Mouse (Mus musculus): Measurements from ENCODE around the gene Pou4f2.

Gene Pou4f2

DNA sequence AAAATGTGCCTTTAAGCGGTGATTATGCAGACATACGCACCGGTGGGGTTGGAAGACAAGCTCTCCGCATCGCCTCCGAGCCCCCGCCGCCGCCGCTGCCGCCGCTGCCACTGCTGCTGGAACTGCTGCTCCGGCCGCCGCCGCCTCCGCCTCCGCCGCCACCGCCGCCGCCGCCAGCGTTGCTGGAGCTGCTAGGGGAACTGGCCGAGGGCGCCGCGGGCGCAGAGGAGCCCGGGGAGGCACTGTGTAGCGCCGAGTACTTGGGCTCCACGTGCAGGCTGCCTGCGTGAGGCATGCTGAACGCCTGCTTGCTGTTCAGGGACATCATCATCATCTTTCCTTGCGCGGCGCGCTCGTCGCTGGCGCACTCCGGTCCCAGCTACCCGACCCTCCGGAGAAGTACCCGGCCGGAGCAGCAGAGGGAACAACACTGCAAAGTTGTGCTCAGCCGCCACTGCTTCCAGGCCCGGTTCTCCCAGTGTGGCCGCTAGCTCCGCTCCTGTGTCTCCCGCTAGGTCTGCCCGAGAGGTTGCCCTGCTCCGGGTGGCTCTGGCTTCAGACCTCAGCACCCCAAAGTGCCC lies at the start of gene Pou4f2:
Gene Pou4f2, minus strand, starts transcription at position 575 of the 581 bp plus-strand sequence.
- peak; percentile 65 for DNase-seq

GRCm38 (mm10) chr8:78477051-78477829 lies 40.8 kb upstream of the Pou4f2 start:
- peak; percentile 41 for DNase-seq

DNA sequence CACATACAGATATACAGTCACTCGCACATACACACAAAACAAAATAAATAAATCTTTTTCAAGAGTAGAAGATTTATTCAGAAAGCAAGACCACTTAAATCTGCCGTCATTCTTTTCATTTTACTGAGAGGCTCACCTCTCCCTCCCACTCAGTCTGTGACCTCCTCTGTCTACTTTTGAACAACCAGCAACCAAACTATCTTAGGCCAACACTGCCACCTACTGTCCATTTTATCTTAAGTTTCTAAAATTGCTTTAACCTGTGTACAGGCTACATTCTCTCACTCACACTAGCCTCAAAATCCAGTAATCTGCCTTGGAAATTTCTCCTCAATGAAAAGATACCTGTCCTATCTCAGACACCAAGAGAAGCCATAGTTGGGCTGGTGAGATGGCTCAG lies 31.4 kb upstream of the Pou4f2 start:
- DNase-seq: peak; percentile 13

DNA sequence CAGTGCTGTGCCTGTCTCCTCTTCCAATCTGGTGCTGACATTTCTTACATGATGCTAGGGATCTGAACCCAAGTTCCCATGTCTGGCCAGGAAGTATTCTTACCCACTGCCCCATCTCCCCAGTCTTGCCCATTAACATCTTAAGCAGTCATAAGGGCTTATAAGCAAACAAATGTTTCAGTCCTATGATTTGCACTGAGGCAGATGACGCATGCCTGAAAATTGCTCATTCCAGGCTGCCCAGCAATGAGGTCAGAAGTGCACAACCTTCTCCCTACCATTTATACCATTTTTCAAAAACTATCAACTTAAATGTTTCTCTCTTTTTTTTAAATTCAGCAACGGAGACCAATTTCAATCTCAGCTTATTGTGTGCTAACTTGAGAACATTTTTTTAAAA lies 27.5 kb upstream of the Pou4f2 start:
- DNase-seq: no peak

DNA sequence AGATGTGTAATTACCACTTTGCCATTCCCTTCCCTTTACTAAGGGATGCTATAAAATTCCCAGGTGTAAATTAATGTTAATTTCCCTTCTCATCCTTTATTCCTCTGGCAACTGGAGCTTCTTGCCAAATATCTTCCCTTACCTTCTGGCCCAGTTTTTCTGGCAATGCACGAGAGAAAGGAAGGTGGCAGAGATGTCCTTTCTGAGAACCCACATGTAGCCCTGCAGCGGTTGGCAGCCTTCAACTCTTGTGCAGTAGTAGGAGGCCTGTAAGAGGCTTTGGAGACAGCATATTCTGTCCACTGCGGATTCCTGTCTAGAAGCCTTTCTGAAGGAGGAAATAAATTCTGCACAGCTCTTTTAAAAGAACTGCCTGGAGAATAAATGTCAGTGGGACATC lies 20.0 kb upstream of the Pou4f2 start:
- DNase-seq: no peak

DNA sequence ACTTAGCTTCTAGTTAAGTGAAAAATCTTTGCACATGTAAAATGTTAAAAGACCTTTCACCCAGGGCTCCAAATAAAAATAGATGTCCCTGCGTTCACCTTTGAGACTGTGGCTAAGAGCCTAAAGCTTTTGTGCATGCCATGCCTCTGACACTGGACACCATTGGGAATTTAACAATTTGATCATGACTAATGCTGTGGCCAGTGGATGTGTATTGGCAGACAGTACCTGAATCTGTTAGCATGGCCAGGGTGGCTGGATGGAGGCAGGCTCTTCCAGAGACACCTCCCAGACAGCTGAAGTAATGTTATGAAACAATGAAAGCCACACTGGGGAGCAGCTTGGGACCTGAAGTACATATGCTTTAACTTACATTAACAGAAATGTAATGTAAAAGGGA lies 6.3 kb upstream of the Pou4f2 start:
- no peak for DNase-seq

DNA sequence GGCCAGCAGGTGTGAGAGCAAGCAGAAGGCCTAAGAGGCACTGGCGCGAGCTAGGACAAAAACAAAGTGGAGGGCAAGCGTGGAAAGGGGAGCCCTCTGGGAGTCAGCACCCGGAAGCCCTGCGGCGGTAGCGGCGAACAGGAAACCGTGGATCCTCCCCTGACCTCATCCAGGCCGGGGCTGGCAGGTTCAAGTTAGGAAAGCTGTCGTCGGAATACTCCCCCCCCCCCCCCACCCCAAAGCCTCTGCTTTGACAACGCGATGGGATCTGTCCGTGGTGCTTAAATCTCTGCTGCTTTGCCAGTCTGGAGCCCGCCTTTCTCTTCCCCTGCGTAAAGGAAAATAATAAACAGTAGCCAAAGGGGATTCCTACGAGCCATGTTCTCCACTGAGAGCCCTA lies 1.7 kb upstream of the Pou4f2 start:
- peak; percentile 86 for DNase-seq

- DNase-seq: no peak
Measured at GRCm38 (mm10) chr8:78437140-78438045, 948 bp upstream of the Pou4f2 start.

- DNase-seq: no peak
Measured at GRCm38 (mm10) chr8:78436661-78437060, 216 bp upstream of the Pou4f2 start.

- no peak for DNase-seq
Measured at GRCm38 (mm10) chr8:78435624-78435960, 853 bp downstream of the Pou4f2 start.

GRCm38 (mm10) chr8:78434823-78435623 lies 1.4 kb downstream of the Pou4f2 start:
- DNase-seq: peak; percentile 70

DNA sequence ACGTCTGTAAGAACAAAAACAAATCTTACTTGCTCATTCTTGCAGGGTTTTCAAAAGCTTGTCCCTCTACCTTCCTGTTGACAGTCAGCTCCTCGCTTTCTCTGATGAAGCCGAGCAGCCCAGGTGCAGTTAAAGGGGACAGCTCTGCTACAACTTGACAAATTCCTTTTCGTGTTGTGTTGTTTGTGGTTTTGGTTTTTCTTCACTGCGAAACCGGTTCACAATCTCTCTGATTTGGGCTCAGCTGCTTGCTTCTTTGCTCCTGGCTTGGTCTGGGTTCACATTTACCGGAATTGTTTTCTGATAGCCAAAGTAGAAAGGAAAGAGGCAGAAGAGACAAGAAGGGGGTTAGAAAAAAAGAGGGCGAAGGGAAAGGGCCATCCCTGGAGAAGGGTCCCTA lies 2.1 kb downstream of the Pou4f2 start:
- no peak for DNase-seq

GRCm38 (mm10) chr8:78433318-78433717 lies 3.1 kb downstream of the Pou4f2 start:
- no peak for DNase-seq

GRCm38 (mm10) chr8:78432451-78432850 lies 4.0 kb downstream of the Pou4f2 start:
- no peak for DNase-seq

GRCm38 (mm10) chr8:78431356-78431755 lies 5.1 kb downstream of the Pou4f2 start:
- DNase-seq: peak; percentile 86

GRCm38 (mm10) chr8:78428148-78428547 lies 8.3 kb downstream of the Pou4f2 start:
- no peak for DNase-seq

DNA sequence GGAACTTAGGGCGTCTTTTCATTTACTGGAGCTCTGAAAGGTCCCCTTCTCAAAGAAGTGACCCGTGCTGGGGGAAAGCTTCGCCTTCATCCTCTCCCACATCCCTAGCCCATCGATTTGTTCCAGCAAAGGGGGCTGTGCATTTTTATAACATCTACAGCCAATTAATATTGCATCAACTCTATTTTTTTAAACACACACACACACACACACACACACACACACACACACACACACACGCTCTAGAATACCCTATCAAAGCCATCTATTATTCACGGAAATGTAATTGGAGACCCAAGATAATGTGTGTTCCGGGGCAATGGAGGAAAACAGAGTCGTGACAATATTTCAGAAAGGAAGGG lies 8.7 kb downstream of the Pou4f2 start:
- no peak for DNase-seq

- no peak for DNase-seq
Measured at GRCm38 (mm10) chr8:78426875-78427768, 9.3 kb downstream of the Pou4f2 start.

DNA sequence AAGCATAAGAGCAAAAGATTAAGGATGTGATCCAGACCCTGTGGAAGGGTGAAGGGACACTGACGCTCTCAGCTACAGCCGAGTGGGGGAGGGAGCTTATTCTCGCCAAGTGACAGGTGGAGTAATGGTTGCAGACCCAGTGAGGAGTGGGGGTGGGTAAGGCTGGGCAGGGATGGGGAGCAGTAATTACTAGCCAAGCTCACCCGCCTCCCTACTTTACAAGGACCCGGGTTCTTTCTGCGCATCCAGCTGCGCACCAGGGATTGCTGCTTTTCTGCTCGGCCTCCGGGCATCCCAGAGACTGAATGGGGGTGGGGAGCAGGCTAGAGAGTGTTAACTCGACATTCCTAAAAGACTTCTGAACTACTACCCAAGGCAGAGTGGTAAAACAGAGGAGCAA lies 10.0 kb downstream of the Pou4f2 start:
- no peak for DNase-seq

- no peak for DNase-seq
Measured at GRCm38 (mm10) chr8:78423937-78424336, 12.5 kb downstream of the Pou4f2 start.

GRCm38 (mm10) chr8:78420101-78420503 lies 16.3 kb downstream of the Pou4f2 start:
- DNase-seq: peak; percentile 68

- no peak for DNase-seq
Measured at GRCm38 (mm10) chr8:78419272-78419671, 17.2 kb downstream of the Pou4f2 start.

Measured in embryo, embryonic 11 days (tissue).